Mouse (Mus musculus) midbrain, embryonic 10.5 days (tissue): ENCODE data around the gene Tcirg1. TPM values are rescaled to one million over a fixed set of nuclear protein-coding genes. Genes with fewer than 3 reads are reported as not detected.

Experiments used
- DNase-seq: peaks from one replicate; pipeline ENCODE4 v3.0.0-alpha.2; 2017; ENCODE audit warnings: low spot score
- H3K27ac ChIP-seq: fragments of 300-500 bp; sonication (generic); replicated peaks from 2 replicates; pipeline ENCODE4 v1.5.1; 2016; ENCODE audit warnings: mild to moderate bottlenecking
- H3K27me3 ChIP-seq: fragments of 300-500 bp; sonication (generic); 2 replicates; pipeline ENCODE4 v1.6.1; 2016; ENCODE audit warnings: low read depth, mild to moderate bottlenecking; ENCODE audit not compliant: poor library complexity, severe bottlenecking
- H3K36me3 ChIP-seq: fragments of 300-500 bp; sonication (generic); 2 replicates; pipeline ENCODE4 v1.6.1; 2016; ENCODE audit warnings: mild to moderate bottlenecking, moderate library complexity
- H3K4me1 ChIP-seq: fragments of 300-500 bp; sonication (generic); 2 replicates; pipeline ENCODE4 v1.6.1; 2016
- H3K4me3 ChIP-seq: fragments of 300-500 bp; sonication (generic); 2 replicates; pipeline ENCODE4 v1.5.1; 2016; ENCODE audit warnings: mild to moderate bottlenecking, moderate library complexity
- H3K9me3 ChIP-seq: fragments of 300-500 bp; sonication (generic); replicated peaks from 2 replicates; pipeline ENCODE4 v1.6.1; 2016; ENCODE audit warnings: mild to moderate bottlenecking
- WGBS: fragments of 180-500 bp; shearing (Covaris S2); methylation state at CpG from one replicate; pipeline ENCODE4 v1.1.7; 2016; 5-methylcytosine and 5-hydroxymethylcytosine counted together
- polyA plus RNA-seq: library from polyadenylated mRNA; unstranded; fragments of >200 nt; fragmentation: Nextera tagmentation; extraction: Ambion mirVana; gene quantifications from 2 replicates; pipeline ENCODE4 v1.2.1, GENCODE M21; 2016

The Tcirg1 gene
- polyA plus RNA-seq, 1 experiment from 2014 or later: 17.0 TPM

- Histone ChIP-seq H3K27ac (peak overlapping the region; percentile 97), H3K4me1 (peaks cover 47% of the 10 kb centered on the region), H3K27me3 (no peaks in the 10 kb centered on the region), H3K4me3 (peak overlapping the region; percentile 90), H3K36me3 (peaks cover 10% of the 10 kb centered on the region), H3K9me3 (no peaks in the 10 kb centered on the region)
- no peak for DNase-seq
- under 1% methylated on average over 74 of the region's 74 CpGs for WGBS
These were observed 54.8 kb downstream of the Tcirg1 start for GRCm38 (mm10) chr19:3851979-3852681.

GRCm38 (mm10) chr19:3851502-3851962 is 55.4 kb downstream of the Tcirg1 start, which contains the start of gene Chka:
Gene Chka (plus strand): TSS chr19:3851773.
- under 1% methylated on average over 54 of the region's 54 CpGs for WGBS
- peak; percentile 99 for DNase-seq
- peaks cover 10% of the 10 kb centered on the region for H3K36me3 ChIP-seq
- H3K9me3 ChIP-seq: no peaks in the 10 kb centered on the region
- H3K27ac ChIP-seq: peak within 1 kb of the TSS; percentile 97
- H3K27me3 ChIP-seq: no peaks in the 10 kb centered on the region
- H3K4me1 ChIP-seq: peaks cover 47% of the 10 kb centered on the region
- H3K4me3 ChIP-seq: peak within 1 kb of the TSS; percentile 90

- Histone ChIP-seq H3K4me3 (peak overlapping the region; percentile 90), H3K27ac (peak overlapping the region; percentile 97), H3K4me1 (peaks cover 47% of the 10 kb centered on the region), H3K36me3 (peaks cover 10% of the 10 kb centered on the region), H3K27me3 (no peaks in the 10 kb centered on the region), H3K9me3 (no peaks in the 10 kb centered on the region)
- 7% methylated on average over 19 of the region's 19 CpGs for WGBS
- no peak for DNase-seq
These were observed 56.0 kb downstream of the Tcirg1 start for GRCm38 (mm10) chr19:3850847-3851469.

GRCm38 (mm10) chr19:3850076-3850475 is 56.9 kb downstream of the Tcirg1 start:
- H3K4me3 ChIP-seq: no peak overlapping the region
- no peaks in the 10 kb centered on the region for H3K27me3 ChIP-seq
- H3K36me3 ChIP-seq: peaks cover 10% of the 10 kb centered on the region
- no peak overlapping the region for H3K27ac ChIP-seq
- DNase-seq: no peak
- WGBS: 40% methylated on average over 5 of the region's 5 CpGs
- H3K9me3 ChIP-seq: no peaks in the 10 kb centered on the region
- peaks cover 38% of the 10 kb centered on the region for H3K4me1 ChIP-seq

- H3K36me3 ChIP-seq: peaks cover 5% of the 10 kb centered on the region
- H3K9me3 ChIP-seq: no peaks in the 10 kb centered on the region
- peaks cover 33% of the 10 kb centered on the region for H3K4me1 ChIP-seq
- no peak overlapping the region for H3K4me3 ChIP-seq
- DNase-seq: no peak
- WGBS: 92% methylated on average over 2 of the region's 2 CpGs
- no peak overlapping the region for H3K27ac ChIP-seq
- no peaks in the 10 kb centered on the region for H3K27me3 ChIP-seq
These were observed 57.7 kb downstream of the Tcirg1 start for GRCm38 (mm10) chr19:3849251-3849650.

- Histone ChIP-seq H3K27me3 (no peaks in the 10 kb centered on the region), H3K27ac (no peak overlapping the region), H3K4me1 (peaks cover 25% of the 10 kb centered on the region), H3K36me3 (no peaks in the 10 kb centered on the region), H3K4me3 (no peak overlapping the region), H3K9me3 (no peaks in the 10 kb centered on the region)
- no peak for DNase-seq
- 89% methylated on average over 7 of the region's 7 CpGs for WGBS
These were observed 58.6 kb downstream of the Tcirg1 start for GRCm38 (mm10) chr19:3848207-3848808.

- H3K27me3 ChIP-seq: no peaks in the 10 kb centered on the region
- no peak overlapping the region for H3K4me3 ChIP-seq
- H3K36me3 ChIP-seq: no peaks in the 10 kb centered on the region
- H3K27ac ChIP-seq: no peak overlapping the region
- peaks cover 21% of the 10 kb centered on the region for H3K4me1 ChIP-seq
- no peaks in the 10 kb centered on the region for H3K9me3 ChIP-seq
- no peak for DNase-seq
- WGBS: 89% methylated on average over 5 of the region's 5 CpGs
These were observed 59.2 kb downstream of the Tcirg1 start for GRCm38 (mm10) chr19:3847711-3848110.

GRCm38 (mm10) chr19:3846676-3847604 is 60.0 kb downstream of the Tcirg1 start:
- Histone ChIP-seq H3K27me3 (no peaks in the 10 kb centered on the region), H3K27ac (no peak overlapping the region), H3K9me3 (no peaks in the 10 kb centered on the region), H3K36me3 (no peaks in the 10 kb centered on the region), H3K4me1 (peaks cover 19% of the 10 kb centered on the region), H3K4me3 (no peak overlapping the region)
- WGBS: 78% methylated on average over 10 of the region's 10 CpGs
- no peak for DNase-seq

Other genes starting within 250 kb of the Tcirg1 start
- 2.3 and 2.5 TPM in 2 replicates for gene Lrp5, start 220.6 kb downstream of the Tcirg1 start, polyA plus RNA-seq
- 47.1 and 48.6 TPM in 2 replicates for gene 1810055G02Rik, start 198.8 kb downstream of the Tcirg1 start, polyA plus RNA-seq
- gene Kmt5b, start 139.7 kb downstream of the Tcirg1 start, polyA plus RNA-seq: 29.7 and 38.3 TPM in 2 replicates
- gene Chka, start 55.4 kb downstream of the Tcirg1 start, polyA plus RNA-seq: 58.6 and 59.1 TPM in 2 replicates
- 251 and 262 TPM in 2 replicates for gene Ndufs8, start 5.6 kb upstream of the Tcirg1 start, polyA plus RNA-seq
- gene Aldh3b1, start 22.7 kb upstream of the Tcirg1 start, polyA plus RNA-seq: 0.73 TPM in 2 replicates
- 5.1 and 8.0 TPM in 2 replicates for gene Unc93b1, start 28.1 kb upstream of the Tcirg1 start, polyA plus RNA-seq
- gene Aldh3b3, start 51.5 kb upstream of the Tcirg1 start, polyA plus RNA-seq: not detected in 2 replicates
- gene Aldh3b2, start 65.2 kb upstream of the Tcirg1 start, polyA plus RNA-seq: 0.21 and 0.35 TPM in 2 replicates
- 1.1 and 2.0 TPM in 2 replicates for gene Acy3, start 79.4 kb upstream of the Tcirg1 start, polyA plus RNA-seq
- not detected in 2 replicates for gene Tbx10, start 85.6 kb upstream of the Tcirg1 start, polyA plus RNA-seq
- gene Nudt8, start 93.4 kb upstream of the Tcirg1 start, polyA plus RNA-seq: 20.2 and 21.5 TPM in 2 replicates
- gene Gm49405, start 93.5 kb upstream of the Tcirg1 start, polyA plus RNA-seq: 2.4 and 2.8 TPM in 2 replicates
- 2.2 and 3.5 TPM in 2 replicates for gene Doc2g, start 96.2 kb upstream of the Tcirg1 start, polyA plus RNA-seq
- 188 and 207 TPM in 2 replicates for gene Ndufv1, start 105.7 kb upstream of the Tcirg1 start, polyA plus RNA-seq
- 400 and 417 TPM in 2 replicates for gene Gstp1, start 130.9 kb upstream of the Tcirg1 start, polyA plus RNA-seq
- gene Gstp2, start 138.9 kb upstream of the Tcirg1 start, polyA plus RNA-seq: 1.0 and 2.8 TPM in 2 replicates
- 0.23 TPM in 1 of 2 replicates, not detected in the other for gene Gstp3, start 152.4 kb upstream of the Tcirg1 start, polyA plus RNA-seq
- not detected in 2 replicates for gene Cabp2, start 174.4 kb upstream of the Tcirg1 start, polyA plus RNA-seq
- gene Cdk2ap2, start 190.0 kb upstream of the Tcirg1 start, polyA plus RNA-seq: 76.2 and 82.5 TPM in 2 replicates
- 12.8 and 15.1 TPM in 2 replicates for gene Pitpnm1, start 192.9 kb upstream of the Tcirg1 start, polyA plus RNA-seq
- 60.6 and 61.7 TPM in 2 replicates for gene Aip, start 218.7 kb upstream of the Tcirg1 start, polyA plus RNA-seq
- gene Gpr152, start 232.7 kb upstream of the Tcirg1 start, polyA plus RNA-seq: not detected in 2 replicates
- not detected in 2 replicates for gene Cabp4, start 236.9 kb upstream of the Tcirg1 start, polyA plus RNA-seq
- 133 and 138 TPM in 2 replicates for gene Coro1b, start 241.5 kb upstream of the Tcirg1 start, polyA plus RNA-seq
- gene Ptprcap, start 246.5 kb upstream of the Tcirg1 start, polyA plus RNA-seq: 0.67 TPM in 1 of 2 replicates, not detected in the other